Mouse (Mus musculus) T-cell, adult 66 days (primary cell): ENCODE measurements around the gene Atp5g3. TPM values are rescaled to one million over a fixed set of nuclear protein-coding genes. Genes with fewer than 3 reads are reported as not detected.

Experiments
- total RNA-seq, 2 experiments: library from RNA; stranded (reverse); gene quantifications; 3 replicates in 1 of 2; 4 replicates in 1 of 2; pipeline ENCODE4 v1.2.4; 2023

The Atp5g3 gene
- 100 to 1,000 TPM; 187 to 199 TPM for total RNA-seq

DNA sequence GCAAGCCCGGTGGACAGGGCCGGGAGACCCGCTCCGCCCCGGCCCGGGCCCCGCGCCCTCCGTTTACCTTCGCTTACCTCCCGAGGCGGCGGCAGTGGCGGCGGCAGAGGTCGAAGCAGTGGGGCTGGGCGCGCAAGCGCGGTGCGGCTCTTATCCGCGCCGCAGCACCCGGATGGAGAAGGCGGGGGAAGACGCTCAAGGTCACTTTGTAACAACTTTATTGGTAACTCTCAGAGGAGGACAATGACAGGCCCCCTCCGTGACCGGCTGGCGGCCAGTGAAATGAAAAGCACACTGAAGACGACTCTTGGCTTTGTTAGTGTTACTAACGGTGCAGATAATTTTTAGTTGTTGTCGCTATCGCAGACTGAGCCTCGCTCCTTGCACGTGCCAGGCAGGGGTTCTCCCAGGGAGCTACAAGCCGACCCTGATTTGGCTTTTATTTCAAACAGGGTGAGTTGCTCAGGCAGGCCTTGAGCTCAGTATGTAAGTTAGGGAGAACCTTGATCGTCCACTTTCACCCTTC, at the start of gene Atp5g3:
TSS of gene Atp5g3 (minus strand) at position 152 of the 526 bp plus-strand sequence.

GRCm38 (mm10) chr2:73892464-73893296, 18.4 kb downstream of the Atp5g3 start, which contains the start of gene Atf2:
Gene Atf2, minus strand, starts transcription at chr2:73892639.

Other genes with a start within 250 kb of the Atp5g3 start
- under 1 TPM in 1 of 2 experiments, not detected in 1; 0.50 TPM for gene Chn1, start 136.0 kb downstream of the Atp5g3 start, total RNA-seq
- 10 to 100 TPM; 77.1 to 83.9 TPM for gene Atf2, start 18.7 kb downstream of the Atp5g3 start, total RNA-seq